Mouse (Mus musculus) kidney, postnatal 4 days (tissue): ENCODE measurements around the gene Csad.

Experiments used
- DNase-seq, 2 experiments: peaks; one replicate each; pipeline ENCODE4 v3.0.0; 2021; ENCODE audit warnings: mixed read lengths in 2 of 2

Csad gene

DNA sequence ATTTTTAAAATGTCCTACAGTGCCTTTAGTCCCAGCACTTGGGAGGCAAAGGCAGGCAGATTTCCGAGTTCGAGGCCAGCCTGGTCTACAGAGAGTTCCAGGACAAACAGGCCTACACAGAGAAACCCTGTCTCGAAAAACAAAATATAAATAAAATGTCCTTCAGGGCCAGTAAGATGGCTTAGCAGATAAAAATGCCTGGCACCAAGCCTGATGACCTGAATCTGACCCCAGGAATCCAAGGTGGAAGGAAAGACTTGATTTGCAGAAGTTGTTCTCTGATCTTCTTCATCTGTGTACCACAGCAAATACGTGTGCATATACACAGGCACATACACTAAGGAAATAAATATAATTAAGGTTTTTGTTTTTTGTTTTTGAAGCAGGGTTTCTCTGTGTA is 9.2 kb downstream of the Csad start:
- no peak for DNase-seq

DNA sequence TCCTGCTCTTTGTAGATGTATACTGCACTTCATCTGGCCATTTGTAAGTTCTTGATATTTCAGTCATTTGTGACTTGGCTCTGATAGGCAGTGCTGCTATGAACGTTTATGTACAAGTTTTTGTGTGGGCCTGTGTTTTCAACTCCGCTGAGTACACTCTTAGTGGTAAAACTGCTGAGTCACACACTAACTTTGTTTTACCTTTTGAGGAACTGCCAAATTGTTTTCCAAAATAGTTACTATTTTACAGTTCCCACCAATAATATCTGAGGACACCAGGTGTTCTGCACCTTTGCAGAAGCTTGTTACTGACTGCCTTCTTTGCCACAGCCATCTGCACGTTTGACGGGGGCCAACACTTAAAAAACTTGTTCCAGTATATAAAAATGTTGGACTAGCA is 10.1 kb downstream of the Csad start:
- DNase-seq = no peak

DNA sequence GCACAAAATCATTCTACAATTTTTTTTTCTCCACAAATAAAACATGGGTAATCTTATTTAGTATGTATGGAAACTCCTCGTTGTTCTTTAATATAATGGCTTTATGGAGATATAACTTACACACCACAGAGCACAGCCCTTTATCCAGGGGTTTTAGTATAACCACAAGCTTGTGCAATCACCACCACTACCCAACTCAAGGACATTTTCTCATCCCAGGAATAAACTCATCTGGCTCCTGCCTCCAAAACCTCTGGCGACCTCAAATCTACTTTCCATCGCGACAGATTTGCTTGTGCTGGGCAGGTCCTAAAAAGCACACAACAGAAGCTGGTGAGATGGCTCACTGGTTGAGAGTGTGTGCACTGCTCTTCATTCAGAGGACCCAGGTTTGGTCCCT is 10.9 kb downstream of the Csad start:
- no peak for DNase-seq

DNA sequence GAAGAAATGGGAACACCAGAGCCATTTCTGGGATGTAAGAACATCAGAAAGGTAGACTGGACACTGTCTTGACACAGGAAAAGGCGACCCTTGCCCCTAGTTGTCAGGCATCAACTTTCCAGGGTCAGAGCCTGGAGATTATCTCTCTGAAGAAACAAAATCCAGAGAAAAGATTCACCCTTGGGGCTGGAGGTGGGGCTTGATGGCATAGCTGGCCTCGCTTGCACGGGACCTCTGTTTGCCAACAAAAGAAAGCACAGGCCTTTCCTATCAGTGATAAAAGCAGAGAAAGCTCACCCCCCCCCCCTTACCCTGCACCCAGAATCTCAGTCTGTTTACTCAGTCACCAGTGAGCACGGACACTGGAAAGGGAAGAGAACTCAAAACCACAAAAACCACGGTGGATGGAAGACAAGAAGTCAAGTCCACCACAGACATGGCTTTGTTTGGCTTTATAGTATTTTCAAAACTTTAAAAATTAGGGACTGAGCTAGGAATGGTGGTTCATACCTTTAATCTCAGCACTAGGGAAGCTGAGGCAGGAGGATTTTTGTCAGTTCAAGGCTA is 11.6 kb downstream of the Csad start:
- DNase-seq = no peak

DNA sequence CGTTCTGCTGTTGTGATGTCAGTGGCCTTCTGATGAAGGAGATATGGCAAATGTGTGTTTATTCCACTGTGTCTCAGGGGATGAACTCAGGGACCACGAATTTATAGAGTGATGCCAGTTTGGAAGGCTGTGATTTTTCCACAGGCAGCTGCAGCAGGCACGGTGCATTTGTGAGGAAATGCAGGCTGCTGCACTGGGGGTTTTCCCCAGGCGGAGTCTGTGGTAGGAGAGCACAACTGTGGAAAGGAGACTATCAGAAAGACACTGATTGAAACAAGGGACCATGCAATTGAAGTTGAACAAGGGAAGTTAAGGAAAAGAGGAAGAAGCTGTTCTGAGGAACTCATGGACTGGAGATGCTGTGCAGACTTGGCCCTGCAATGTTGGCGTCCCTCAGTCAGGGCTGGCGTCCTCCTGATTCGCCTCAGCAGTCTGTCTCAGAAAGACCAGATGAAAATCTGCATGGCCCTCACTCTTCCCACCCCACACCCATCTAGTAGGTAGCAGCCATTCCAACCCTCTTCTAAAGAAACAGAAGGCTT is 12.2 kb downstream of the Csad start:
- DNase-seq = no peak

DNA sequence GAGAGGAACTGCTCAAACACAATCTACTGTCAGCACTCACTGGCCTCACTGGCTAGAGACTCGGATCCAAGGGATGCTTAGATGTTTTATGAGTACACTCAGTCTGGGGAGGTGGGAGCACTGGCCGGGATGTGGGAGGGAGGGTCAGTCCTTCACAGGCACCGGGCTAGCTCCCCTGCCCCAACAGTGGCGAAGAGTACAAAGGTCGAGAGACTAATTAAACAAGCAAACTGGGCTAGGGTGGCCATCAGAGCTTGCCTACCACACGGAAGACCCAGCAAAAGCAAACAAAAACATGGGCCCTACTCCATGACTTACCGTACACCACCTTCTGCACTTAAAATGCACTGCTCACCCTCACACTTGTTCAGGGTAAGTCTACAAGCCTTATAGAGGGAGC is 12.8 kb downstream of the Csad start:
- DNase-seq = no peak

DNA sequence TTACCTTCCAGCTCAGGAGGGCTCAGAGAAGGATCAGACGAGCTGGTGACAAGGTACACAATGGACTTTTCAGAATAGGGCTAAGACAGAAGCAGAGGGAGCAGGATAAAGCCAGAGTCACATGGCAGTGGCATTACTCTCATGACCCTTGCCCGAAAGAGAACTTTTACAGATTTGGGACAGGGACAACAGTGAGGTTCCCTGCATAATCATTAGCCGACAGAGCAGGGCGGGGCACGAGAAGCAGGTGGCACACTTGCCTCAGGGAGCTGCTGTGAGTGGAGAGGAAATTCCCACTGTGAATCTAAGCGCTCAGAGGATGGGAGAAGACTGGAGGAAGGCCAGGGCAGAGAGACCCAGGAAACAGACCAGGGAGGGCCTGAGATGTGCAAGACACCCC is 15.6 kb downstream of the Csad start:
- peak; percentile 48 to 65 for DNase-seq

DNA sequence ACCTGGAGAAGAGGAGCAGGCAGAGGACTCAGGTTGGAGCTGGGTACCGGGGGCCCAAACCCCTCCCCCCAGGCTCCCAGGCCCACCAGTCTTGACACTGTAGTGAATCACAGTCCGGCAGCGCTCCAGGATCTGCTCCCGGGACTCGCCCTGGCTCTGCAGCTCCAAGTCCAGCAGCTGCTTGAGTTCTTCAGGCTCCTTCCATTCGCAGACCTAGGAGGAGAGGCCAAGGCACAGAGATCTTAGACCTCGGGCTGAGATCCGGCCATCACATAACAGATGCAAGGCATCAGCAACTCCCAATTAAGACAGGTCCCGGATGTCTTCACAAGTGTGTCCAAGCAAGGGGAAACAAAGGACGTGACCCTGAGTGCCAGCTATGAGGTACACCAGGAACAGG is 16.4 kb downstream of the Csad start:
- peak; percentile 64 to 71 for DNase-seq

DNA sequence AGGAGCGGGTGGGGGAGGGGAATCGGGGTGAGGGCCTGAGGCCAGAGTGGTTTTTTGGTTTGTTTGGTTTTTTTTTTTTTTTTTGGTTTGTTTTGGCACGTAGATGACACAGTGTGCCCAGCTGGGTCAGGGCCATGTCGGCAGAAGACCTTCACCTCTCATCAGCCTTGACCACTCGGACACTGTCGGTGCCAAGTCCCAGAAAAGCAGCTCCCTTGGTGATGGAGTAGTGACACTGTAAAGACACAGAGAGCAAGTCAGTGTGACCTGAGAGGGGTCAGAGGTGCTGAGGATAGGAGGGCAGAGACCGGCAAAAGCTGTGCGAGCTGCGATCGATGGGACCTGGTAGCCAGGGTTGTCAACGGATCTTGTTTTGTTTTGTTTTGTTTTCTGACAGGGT is 18.3 kb downstream of the Csad start:
- no peak for DNase-seq

DNA sequence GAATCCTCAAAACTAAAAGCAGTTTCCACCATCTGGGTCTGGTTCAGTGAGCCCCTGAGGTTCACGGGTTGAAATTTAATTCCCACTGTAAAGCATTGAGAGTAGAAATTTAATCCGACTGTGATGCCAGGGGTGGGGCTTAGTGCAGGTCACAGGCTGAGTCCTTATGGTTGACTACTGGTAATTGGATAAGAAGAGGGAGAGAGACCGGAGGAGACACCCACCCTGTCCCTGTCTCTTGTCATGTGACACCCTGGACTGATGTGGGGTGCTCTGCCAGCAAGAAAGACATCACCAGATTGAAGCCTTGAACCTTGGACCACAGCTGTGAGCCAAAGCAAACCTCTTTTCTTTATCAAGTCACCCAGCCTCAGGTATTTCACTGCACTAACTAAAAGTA is 21.4 kb downstream of the Csad start:
- DNase-seq = peak in 1 of 2 experiments; percentile 48

DNA sequence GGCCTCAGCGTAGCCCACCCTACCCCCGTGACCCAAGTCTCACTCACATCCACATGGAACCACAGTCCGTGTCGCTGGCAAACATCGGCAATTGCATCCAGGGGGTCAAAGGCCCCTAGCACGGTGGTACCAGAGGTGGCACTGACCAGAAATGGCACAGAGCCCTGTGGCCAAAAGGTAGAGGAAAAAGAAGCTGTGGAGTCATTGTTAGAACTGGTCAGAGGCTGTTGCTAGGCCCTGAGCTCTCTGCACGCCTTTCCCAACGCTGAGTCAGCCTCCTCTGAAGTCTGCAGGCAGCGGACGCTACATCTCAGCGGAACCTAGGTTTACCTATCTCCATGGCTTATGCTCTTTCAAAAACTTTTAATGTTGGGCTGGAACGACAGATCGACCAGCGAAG is 24.6 kb downstream of the Csad start:
- DNase-seq = no peak

DNA sequence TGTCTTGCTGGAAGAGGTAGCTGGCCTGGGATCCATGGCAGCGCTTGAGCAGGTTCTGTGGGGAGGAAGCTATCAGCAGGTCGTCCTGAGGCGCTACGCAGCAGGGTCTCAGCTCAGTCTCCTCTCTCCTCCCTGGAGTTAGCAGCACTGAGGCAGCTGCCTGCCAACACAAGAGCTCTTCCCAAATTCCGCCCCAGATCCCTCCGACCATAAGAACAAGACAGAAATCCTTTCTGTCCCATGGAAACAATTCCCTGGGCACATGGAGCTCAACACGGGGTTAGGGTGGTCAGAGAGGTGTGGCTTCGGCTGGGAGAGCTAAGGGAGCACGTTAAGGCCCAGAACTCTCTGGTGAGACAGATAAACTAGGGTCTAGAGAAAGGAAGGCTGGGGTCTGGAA is 25.4 kb downstream of the Csad start:
- DNase-seq = no peak

DNA sequence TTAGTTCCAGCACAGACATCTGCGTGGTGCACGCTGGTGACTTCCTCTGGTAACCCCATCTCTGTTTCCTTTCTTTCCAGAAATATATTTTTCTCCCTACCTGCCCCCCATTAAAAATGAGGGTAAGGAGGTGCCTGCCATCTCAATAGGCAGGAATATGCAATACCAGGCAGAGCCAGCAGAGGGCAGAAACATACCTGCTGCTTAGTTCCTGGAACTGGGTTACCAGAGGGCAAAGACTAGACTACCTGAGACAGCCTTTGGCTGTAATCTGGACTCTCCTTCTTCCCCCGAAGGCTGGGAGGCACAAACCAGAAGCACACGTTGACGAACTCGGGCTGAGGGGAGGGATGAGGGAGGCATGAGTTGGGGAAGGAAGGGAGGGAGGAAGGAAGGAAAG is 26.2 kb downstream of the Csad start:
- DNase-seq = peak; percentile 89 to 90

DNA sequence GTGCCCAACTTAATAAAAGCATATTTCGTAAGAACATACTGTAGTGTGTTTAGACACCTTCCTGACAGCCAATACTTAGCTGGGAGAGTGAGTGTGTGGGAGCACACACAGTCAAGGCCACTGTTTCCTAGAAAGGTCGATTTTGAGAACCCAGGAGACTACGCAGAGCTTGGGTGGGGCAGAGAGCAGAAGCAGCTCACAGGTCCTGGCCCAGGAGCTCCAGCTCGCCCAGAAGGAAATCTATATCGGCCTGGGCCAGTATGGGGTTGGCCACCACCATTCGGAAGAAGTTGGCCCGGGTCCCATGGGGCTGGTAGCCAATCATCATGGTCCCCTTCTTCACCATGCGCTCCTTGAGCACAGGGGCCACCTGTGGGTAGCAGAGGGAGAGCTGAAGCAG is 27.1 kb downstream of the Csad start:
- DNase-seq = no peak

DNA sequence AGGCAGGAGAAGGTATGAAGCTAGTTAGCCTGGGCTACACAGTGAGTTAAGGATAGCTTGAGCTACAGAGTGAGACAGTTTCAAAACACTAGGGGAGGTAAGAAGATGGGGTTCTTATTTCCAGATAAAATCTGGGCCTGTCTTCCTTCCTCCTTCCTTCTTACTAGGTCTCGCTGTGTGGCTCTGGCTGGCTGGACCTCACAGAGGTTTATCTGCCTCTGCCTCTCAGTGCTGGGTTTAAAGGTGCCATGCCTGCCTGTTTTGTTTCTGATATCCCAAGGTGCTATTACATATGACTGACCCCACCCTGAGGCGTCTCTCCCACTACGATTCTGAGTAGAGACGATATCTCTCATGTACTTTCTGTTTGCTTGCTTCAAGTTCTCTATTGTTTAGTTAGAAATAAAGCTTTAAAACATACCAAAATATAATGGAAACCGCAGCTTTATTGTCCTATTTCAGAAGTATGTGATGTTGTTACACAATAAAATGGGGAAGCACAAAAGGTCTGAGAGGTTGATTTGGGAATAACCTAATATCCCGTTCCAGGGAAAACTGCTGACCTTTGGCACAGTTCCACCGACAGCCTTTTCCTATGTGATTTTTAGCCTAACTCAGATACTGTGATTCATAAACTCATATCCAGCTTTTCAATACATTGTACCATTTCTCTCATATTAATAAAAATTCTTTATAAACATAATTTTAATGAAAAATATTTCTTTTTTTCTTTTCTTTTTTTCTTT is 27.8 kb downstream of the Csad start:
- no peak for DNase-seq

DNA sequence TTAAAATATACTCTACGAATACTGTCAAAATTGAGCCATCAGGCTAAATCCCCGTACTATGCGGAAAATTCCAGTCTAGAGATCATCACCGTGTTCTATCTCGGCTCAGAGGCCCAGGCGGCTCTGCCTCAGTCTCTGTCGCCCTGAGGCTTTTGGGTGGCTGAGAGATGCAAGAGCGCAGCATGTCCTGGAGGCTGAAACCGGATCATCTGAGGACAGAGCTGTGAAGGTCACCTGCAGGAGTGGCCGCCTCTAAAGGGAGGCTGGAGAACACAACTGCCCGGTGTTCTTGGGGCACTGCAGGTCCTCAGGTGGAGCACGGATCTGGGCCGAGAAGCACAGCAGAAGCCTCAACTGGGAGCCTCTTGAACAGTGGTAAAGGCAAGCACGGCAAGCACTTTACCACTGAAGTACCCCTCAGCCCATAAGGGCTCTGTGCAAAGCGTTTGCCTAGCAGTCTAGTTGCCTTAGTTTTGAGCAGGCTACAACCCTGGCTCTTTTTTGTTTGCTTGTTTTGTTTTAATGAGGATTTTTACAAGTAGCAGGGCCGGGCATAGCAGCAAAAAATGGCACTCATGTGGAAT is 28.7 kb downstream of the Csad start:
- DNase-seq = no peak

DNA sequence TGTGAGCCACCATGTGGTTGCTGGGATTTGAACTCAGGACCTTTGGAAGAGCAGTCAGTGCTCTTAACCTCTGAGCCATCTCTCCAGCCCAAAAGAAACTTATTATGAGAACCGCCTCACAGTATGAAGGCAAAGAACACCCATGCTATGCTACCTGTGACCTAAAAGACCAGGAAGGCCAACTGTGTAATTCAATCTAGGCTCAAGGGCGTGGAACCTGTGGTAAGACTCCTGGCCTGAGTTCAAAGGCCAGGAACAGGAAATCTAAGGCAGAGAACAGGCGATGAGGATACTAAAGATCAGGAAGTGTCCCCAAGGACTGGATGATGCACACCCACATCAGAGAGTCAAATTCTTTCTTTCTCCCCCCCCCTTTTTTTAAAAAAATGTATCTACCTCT is 30.9 kb downstream of the Csad start:
- no peak for DNase-seq

DNA sequence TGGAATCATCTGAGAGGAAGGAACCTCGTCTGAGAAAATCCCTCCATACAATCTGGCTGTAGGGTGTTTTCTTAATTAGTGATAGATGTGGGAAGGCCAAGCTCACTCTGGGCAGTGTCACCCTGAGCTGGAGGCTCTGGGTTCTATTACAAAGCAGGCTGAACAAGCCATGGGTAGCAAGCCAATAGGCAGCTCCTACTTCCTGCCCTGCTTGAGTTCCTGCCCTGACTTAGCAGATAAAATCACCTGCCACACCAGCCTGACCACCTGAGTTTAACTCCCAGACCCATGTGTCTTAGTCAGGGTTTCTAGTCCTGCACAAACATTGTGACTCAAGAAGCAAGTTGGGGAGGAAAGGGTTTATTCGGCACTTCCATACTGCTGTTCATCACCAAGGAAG is 35.5 kb downstream of the Csad start:
- DNase-seq = no peak

DNA sequence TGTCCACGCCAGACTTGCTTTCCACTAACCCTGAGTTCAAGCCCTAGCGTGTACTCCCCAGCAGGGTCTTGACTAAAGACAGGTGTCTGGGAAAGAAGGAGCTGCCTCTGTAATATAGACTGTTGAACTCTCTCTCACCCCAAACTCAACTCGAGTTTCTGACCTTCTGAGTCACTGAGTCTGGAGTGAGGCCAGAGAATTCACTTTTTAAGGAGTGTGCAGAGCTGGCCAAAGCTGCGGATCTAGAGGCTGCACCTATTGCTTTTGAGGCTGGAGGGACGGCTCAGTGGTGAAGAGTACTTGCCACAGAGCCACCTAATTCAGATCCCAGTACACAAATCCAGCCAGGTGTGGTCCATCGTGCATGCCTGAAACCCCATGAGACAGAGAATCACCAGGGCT is 36.9 kb downstream of the Csad start:
- DNase-seq = peak in 1 of 2 experiments; percentile 43

DNA sequence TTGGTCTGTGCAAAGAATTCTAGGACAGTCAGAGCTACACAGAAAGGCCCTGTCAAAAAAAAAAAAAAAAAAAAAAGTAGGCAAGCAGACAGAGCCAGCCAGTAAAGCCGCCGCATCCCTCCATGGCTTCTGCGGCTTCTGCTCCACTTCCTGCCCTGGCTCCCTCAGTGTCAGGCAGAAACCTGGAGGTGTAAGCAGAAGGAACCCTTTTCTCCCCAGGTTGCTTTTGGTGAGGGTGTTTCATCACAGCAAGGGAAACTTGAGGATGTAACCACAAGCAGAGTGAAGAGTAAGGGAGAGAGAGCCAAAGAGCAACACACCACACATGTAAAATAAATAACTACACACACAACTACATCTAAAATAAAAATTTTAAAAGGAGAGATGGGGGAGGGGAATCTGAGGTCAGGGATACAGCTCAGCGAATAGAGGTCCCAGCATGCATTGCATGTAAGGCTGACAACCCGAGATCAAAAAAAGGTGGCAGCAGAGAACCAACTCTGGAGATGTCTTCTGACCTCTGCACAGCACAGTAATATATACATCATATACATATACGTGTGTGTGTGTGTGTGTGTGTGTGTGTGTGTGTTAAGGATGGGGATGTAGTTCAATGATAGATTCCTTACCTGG is 38.9 kb downstream of the Csad start:
- no peak for DNase-seq

DNA sequence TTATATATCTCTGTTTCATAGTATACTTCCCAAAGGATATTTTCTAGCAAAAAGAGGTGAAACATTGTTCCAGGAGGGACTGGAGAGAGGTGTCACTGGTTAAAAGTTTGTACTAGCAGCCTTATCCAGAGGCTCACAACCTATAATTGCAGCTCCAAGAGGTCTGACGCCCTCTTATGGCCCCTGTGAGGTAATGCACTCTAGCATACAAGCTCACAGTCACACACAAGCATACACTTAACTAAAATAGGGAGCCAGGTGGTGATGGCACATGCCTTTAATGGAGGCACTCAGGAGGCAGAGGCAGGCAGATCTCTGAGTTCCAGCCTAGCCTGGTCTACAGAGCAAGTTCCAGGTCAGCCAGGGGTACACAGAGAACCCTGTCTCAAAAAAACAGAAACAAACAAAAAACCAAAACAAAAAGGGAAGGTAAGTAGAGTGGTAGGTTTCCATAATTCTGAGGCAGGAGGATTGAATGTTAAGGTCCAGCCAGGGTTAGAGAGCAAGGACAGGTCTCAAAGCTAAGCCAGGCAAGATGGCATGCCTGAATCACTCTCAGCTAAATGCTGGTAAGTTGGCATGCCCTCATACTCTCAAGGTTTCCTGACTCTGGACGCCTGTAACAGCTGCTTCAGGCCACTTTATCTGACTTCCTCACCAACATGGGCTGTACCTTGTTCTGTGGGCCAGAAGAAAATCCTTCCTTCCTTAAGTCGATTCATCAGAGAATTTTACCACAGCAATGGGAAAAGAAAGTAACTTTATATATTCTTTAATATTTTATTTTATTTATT is 40.4 kb downstream of the Csad start:
- no peak for DNase-seq

DNA sequence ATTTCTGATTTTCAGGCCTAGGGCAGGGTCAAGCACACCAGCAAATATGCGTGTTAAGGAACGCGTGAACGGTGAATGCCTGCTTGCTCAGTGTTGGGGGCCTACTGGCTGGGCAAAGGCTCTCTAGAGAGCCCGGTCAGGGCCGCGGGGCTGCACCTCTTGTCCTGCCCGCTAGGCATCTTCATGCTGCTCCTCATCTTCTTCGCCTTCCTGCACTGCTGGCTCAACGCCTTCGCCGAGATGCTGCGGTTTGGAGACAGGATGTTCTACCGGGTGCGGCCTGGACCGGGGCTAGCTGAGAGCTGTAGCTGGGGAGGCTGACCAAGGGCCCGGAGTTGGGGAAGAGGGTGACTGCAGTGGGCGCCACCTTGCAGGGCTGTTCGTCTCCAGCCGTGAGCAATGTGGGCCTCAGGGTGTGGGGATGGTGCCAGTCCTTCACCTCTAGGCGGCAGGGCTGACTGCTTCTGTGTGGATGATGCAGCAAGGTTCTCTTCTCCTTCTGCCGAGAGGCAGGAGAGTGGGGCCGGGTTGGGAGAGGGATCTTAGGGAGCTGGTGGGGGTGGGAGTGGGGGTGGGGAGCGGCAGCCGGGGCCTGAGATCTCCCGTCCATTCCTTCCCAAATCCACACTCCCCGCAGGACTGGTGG is 44.0 kb downstream of the Csad start:
- DNase-seq = no peak

DNA sequence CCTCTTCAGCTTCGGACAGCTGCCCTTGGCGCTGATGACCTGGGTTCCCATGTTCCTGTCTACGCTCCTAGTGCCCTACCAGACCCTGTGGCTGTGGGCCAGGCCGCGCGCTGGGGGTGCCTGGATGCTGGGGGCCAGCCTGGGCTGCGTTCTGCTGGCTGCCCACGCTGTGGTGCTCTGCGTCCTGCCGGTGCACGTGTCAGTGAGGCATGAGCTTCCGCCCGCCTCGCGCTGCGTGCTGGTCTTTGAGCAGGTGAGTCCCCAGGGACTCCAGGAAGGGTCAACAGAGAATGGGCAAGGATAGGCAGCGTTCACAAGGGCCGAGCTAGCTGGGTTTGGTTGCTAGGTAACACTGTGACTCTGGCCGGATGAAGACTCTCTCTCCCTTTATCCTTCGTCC is 47.7 kb downstream of the Csad start:
- no peak for DNase-seq
